Mouse (Mus musculus): ENCODE results near the gene Iqschfp. TPM values are rescaled to one million over a fixed set of nuclear protein-coding genes. Genes with fewer than 3 reads are reported as not detected.

The Iqschfp gene
- polyA plus RNA-seq, 1 experiment from 2014 or later = 0.39 TPM

DNA sequence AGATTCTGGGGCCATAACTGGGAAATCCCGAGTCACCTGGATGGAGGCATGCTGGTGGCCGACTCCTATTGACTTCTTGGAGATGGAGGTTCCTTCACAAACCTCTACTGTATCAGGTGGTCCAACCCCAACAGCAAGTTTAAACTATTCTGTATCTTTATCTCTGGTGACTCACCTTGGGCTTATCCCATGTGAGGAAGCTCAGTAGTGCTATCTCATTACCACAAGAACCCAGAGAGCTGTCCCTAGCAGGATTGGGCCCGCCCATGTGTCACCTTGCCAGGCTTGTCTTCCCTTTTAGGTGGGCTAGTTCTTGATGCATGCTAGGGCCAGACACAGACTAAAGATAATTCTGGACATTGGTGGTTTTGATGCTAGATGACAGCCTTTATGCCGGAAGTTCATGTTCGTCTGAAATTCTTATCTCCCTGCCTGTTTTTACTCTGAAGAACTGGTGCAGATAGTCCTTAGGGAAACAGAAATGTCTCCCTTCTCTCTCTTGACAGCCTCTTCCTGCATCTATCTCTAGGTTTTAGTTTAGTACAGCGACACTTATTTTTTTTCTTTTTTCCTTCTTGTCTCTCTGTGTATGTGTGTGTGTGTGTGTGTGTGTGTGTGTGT is 607.6 kb downstream of the Iqschfp start:
- Histone ChIP-seq H3K9me3 (ENCODE audit: control insufficient read depth, low read length) (no peaks in the 10 kb centered on the region), H3K4me2 (replicated peaks; ENCODE audit: low read depth, low read length) (no peak overlapping the region), H3K9ac (ENCODE audit: low read depth, low read length) (no peak overlapping the region), H3K36me3 (ENCODE audit: control insufficient read depth, insufficient read depth, low read length) (no peaks in the 10 kb centered on the region), H3K4me1 (replicated peaks; ENCODE audit: control insufficient read depth, insufficient read depth, low read length) (no peaks in the 10 kb centered on the region), H3K27me3 (ENCODE audit: control insufficient read depth, insufficient read depth, low read length) (no peaks in the 10 kb centered on the region), H3K27ac (ENCODE audit: low read depth, low read length) (no peak overlapping the region), H3K4me3 (ENCODE audit: low read depth, low read length) (no peak overlapping the region)
- WGBS = 91% methylated on average over 6 of the region's 6 CpGs
- no peak for DNase-seq (ENCODE audit: low spot score)
- ATAC-seq (ENCODE audit: low FRiP score) = no peak

- DNase-seq (ENCODE audit: low spot score) = no peak
- H3K4me2 ChIP-seq (replicated peaks; ENCODE audit: low read depth, low read length) = no peak overlapping the region
- no peak overlapping the region for H3K4me3 ChIP-seq (ENCODE audit: low read depth, low read length)
- H3K27me3 ChIP-seq (ENCODE audit: control insufficient read depth, insufficient read depth, low read length) = no peaks in the 10 kb centered on the region
- H3K9ac ChIP-seq (ENCODE audit: low read depth, low read length) = no peak overlapping the region
- WGBS = 88% methylated on average over 3 of the region's 3 CpGs
- no peaks in the 10 kb centered on the region for H3K36me3 ChIP-seq (ENCODE audit: control insufficient read depth, insufficient read depth, low read length)
- H3K9me3 ChIP-seq (ENCODE audit: control insufficient read depth, low read length) = no peaks in the 10 kb centered on the region
- no peak for ATAC-seq (ENCODE audit: low FRiP score)
- no peaks in the 10 kb centered on the region for H3K4me1 ChIP-seq (replicated peaks; ENCODE audit: control insufficient read depth, insufficient read depth, low read length)
- no peak overlapping the region for H3K27ac ChIP-seq (ENCODE audit: low read depth, low read length)
Observed at GRCm38 (mm10) chr3:68504838-68505237, 612.8 kb downstream of the Iqschfp start.

DNA sequence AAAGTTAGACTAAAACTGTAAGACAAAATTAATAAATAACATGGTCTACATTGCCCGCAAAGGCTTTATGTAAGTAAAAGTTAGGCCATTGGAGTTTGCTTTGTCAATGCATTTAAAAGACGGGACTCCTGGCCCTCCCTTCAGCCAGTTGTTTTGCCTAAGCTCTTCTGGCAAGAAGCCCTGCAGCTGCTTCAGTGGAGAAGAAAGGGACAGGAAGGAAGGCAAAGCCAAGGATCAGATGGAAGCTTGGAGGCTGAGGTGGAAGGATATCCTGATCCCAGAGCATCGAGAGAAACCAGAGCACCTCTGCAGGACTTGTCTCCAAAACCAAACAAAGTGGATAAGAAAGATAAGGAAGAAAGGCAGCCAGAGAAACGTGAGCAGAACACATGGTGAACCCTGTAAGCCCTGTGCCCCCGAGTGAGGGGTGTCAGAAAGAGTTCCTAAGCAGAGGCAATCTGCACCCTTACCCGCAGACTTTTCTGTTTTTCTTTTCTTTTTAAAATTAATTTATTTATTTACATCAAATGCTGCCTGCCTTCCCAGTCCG is 614.8 kb downstream of the Iqschfp start:
- DNase-seq (ENCODE audit: low spot score) (no peak), ATAC-seq (ENCODE audit: low FRiP score) (no peak)
- H3K9me3 ChIP-seq (ENCODE audit: control insufficient read depth, low read length) = no peaks in the 10 kb centered on the region
- H3K4me3 ChIP-seq (ENCODE audit: low read depth, low read length) = no peak overlapping the region
- no peak overlapping the region for H3K27ac ChIP-seq (ENCODE audit: low read depth, low read length)
- WGBS = 71% methylated on average over 7 of the region's 7 CpGs
- no peaks in the 10 kb centered on the region for H3K36me3 ChIP-seq (ENCODE audit: control insufficient read depth, insufficient read depth, low read length)
- H3K4me1 ChIP-seq (replicated peaks; ENCODE audit: control insufficient read depth, insufficient read depth, low read length) = no peaks in the 10 kb centered on the region
- no peaks in the 10 kb centered on the region for H3K27me3 ChIP-seq (ENCODE audit: control insufficient read depth, insufficient read depth, low read length)
- H3K4me2 ChIP-seq (replicated peaks; ENCODE audit: low read depth, low read length) = no peak overlapping the region
- no peak overlapping the region for H3K9ac ChIP-seq (ENCODE audit: low read depth, low read length)

GRCm38 (mm10) chr3:68508629-68509028 is 616.6 kb downstream of the Iqschfp start:
- Histone ChIP-seq H3K4me1 (replicated peaks; ENCODE audit: control insufficient read depth, insufficient read depth, low read length) (0 out of 2 replicates have a peak, but pooled peaks cover 2% of the 10 kb centered on the region), H3K4me3 (ENCODE audit: low read depth, low read length) (no peak overlapping the region), H3K27ac (ENCODE audit: low read depth, low read length) (no peak overlapping the region), H3K9me3 (ENCODE audit: control insufficient read depth, low read length) (no peaks in the 10 kb centered on the region), H3K36me3 (ENCODE audit: control insufficient read depth, insufficient read depth, low read length) (no peaks in the 10 kb centered on the region), H3K27me3 (ENCODE audit: control insufficient read depth, insufficient read depth, low read length) (no peaks in the 10 kb centered on the region), H3K4me2 (replicated peaks; ENCODE audit: low read depth, low read length) (no peak overlapping the region), H3K9ac (ENCODE audit: low read depth, low read length) (no peak overlapping the region)
- DNase-seq (ENCODE audit: low spot score) = no peak
- ATAC-seq (ENCODE audit: low FRiP score) = no peak
- whole genome bisulfite sequencing = 65% methylated on average over 6 of the region's 6 CpGs

- H3K4me3 ChIP-seq (ENCODE audit: low read depth, low read length) = no peak overlapping the region
- H3K4me1 ChIP-seq (replicated peaks; ENCODE audit: control insufficient read depth, insufficient read depth, low read length) = 0 out of 2 replicates have a peak, but pooled peaks cover 2% of the 10 kb centered on the region
- ATAC-seq (ENCODE audit: low FRiP score) = no peak
- no peak overlapping the region for H3K9ac ChIP-seq (ENCODE audit: low read depth, low read length)
- H3K27ac ChIP-seq (ENCODE audit: low read depth, low read length) = no peak overlapping the region
- no peaks in the 10 kb centered on the region for H3K9me3 ChIP-seq (ENCODE audit: control insufficient read depth, low read length)
- WGBS = 84% methylated on average over 5 of the region's 5 CpGs
- no peak overlapping the region for H3K4me2 ChIP-seq (replicated peaks; ENCODE audit: low read depth, low read length)
- H3K27me3 ChIP-seq (ENCODE audit: control insufficient read depth, insufficient read depth, low read length) = no peaks in the 10 kb centered on the region
- DNase-seq (ENCODE audit: low spot score) = no peak
- H3K36me3 ChIP-seq (ENCODE audit: control insufficient read depth, insufficient read depth, low read length) = no peaks in the 10 kb centered on the region
Observed at GRCm38 (mm10) chr3:68510872-68511271, 618.8 kb downstream of the Iqschfp start.

DNA sequence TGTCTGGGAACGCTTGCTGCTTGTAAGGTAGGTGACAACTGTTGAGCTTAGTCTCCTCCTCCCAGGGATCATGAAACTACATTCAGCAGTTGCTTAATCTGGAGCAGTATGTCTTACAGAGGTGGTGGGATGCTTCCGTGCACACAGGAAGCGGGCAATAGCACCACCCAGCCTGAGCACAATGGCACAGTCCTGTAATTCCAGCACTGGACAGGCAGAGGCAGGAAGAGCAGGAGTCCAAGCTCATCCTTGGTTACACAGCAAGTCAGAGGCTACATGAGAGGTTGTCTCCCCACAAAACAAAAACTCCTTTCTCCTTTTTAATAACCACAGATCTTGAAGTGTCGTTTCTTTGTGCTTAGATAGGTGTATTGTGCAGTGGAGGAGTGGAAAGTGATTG is 619.7 kb downstream of the Iqschfp start:
- ATAC-seq (ENCODE audit: low FRiP score) (no peak), DNase-seq (ENCODE audit: low spot score) (no peak)
- Histone ChIP-seq H3K27me3 (ENCODE audit: control insufficient read depth, insufficient read depth, low read length) (no peaks in the 10 kb centered on the region), H3K4me3 (ENCODE audit: low read depth, low read length) (no peak overlapping the region), H3K36me3 (ENCODE audit: control insufficient read depth, insufficient read depth, low read length) (no peaks in the 10 kb centered on the region), H3K4me1 (replicated peaks; ENCODE audit: control insufficient read depth, insufficient read depth, low read length) (0 out of 2 replicates have a peak, but pooled peaks cover 2% of the 10 kb centered on the region), H3K4me2 (replicated peaks; ENCODE audit: low read depth, low read length) (no peak overlapping the region), H3K9ac (ENCODE audit: low read depth, low read length) (no peak overlapping the region), H3K27ac (ENCODE audit: low read depth, low read length) (no peak overlapping the region), H3K9me3 (ENCODE audit: control insufficient read depth, low read length) (no peaks in the 10 kb centered on the region)
- WGBS = 92% methylated on average over 4 of the region's 4 CpGs

GRCm38 (mm10) chr3:68512327-68512726 is 620.3 kb downstream of the Iqschfp start:
- no peak overlapping the region for H3K9ac ChIP-seq (ENCODE audit: low read depth, low read length)
- WGBS = 87% methylated on average over 11 of the region's 11 CpGs
- no peaks in the 10 kb centered on the region for H3K36me3 ChIP-seq (ENCODE audit: control insufficient read depth, insufficient read depth, low read length)
- H3K27ac ChIP-seq (ENCODE audit: low read depth, low read length) = no peak overlapping the region
- H3K4me3 ChIP-seq (ENCODE audit: low read depth, low read length) = no peak overlapping the region
- ATAC-seq (ENCODE audit: low FRiP score) (no peak), DNase-seq (ENCODE audit: low spot score) (no peak)
- H3K9me3 ChIP-seq (ENCODE audit: control insufficient read depth, low read length) = no peaks in the 10 kb centered on the region
- no peaks in the 10 kb centered on the region for H3K27me3 ChIP-seq (ENCODE audit: control insufficient read depth, insufficient read depth, low read length)
- 0 out of 2 replicates have a peak, but pooled peaks cover 2% of the 10 kb centered on the region for H3K4me1 ChIP-seq (replicated peaks; ENCODE audit: control insufficient read depth, insufficient read depth, low read length)
- H3K4me2 ChIP-seq (replicated peaks; ENCODE audit: low read depth, low read length) = no peak overlapping the region

DNA sequence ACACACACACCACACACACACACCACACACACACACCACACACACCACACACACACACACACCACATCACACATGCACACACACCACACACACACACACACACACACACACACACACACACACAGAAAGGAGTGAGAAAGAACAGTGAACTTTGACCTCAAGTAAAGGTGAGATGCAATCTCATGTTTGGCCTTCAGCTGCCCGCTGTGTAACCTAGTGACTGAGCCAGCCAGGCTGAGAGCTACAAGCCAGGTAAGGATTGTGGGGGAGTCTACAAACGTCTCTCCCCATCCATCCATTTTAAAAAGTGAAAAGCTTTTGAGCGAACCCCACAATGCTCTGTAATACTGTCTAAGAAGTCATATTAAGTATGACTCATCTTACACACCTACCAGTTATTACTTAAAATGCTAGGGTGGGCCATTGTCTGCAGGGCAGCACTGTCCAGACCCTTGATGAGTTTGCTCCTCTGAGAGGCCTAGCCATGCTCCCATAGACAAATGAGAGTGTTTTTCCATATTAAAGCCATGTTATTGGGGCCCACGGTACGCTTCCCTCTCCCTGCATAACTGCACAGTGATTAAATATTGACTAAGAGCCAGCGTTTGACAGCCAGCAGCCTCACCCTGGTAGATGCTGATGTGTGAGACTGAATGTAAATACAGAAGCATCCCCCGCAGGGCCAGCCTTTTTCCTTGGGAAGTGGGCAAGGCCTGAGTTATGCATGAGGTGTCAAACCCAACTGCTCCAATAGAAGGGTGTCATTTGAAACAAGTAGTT is 621.5 kb downstream of the Iqschfp start:
- Histone ChIP-seq H3K4me3 (ENCODE audit: low read depth, low read length) (no peak overlapping the region), H3K4me2 (replicated peaks; ENCODE audit: low read depth, low read length) (no peak overlapping the region), H3K4me1 (replicated peaks; ENCODE audit: control insufficient read depth, insufficient read depth, low read length) (0 out of 2 replicates have a peak, but pooled peaks cover 2% of the 10 kb centered on the region), H3K27ac (ENCODE audit: low read depth, low read length) (peak overlapping the region; percentile 39; the same call in 1 of the 2 replicates), H3K9me3 (ENCODE audit: control insufficient read depth, low read length) (no peaks in the 10 kb centered on the region), H3K36me3 (ENCODE audit: control insufficient read depth, insufficient read depth, low read length) (no peaks in the 10 kb centered on the region), H3K27me3 (ENCODE audit: control insufficient read depth, insufficient read depth, low read length) (no peaks in the 10 kb centered on the region), H3K9ac (ENCODE audit: low read depth, low read length) (no peak overlapping the region)
- DNase-seq (ENCODE audit: low spot score) (peak; percentile 26), ATAC-seq (ENCODE audit: low FRiP score) (peak; percentile 84)
- 51% methylated on average over 7 of the region's 7 CpGs for WGBS
